Mouse (Mus musculus): Measurements from ENCODE around the gene Dhrs13. TPM values are rescaled to one million over a fixed set of nuclear protein-coding genes. Genes with fewer than 3 reads are reported as not detected.

Gene Dhrs13
- polyA plus RNA-seq (2015; fragmentation: Nextera tagmentation; extraction: Ambion mirVana), result 10.7 and 14.0 TPM in 2 replicates

DNA sequence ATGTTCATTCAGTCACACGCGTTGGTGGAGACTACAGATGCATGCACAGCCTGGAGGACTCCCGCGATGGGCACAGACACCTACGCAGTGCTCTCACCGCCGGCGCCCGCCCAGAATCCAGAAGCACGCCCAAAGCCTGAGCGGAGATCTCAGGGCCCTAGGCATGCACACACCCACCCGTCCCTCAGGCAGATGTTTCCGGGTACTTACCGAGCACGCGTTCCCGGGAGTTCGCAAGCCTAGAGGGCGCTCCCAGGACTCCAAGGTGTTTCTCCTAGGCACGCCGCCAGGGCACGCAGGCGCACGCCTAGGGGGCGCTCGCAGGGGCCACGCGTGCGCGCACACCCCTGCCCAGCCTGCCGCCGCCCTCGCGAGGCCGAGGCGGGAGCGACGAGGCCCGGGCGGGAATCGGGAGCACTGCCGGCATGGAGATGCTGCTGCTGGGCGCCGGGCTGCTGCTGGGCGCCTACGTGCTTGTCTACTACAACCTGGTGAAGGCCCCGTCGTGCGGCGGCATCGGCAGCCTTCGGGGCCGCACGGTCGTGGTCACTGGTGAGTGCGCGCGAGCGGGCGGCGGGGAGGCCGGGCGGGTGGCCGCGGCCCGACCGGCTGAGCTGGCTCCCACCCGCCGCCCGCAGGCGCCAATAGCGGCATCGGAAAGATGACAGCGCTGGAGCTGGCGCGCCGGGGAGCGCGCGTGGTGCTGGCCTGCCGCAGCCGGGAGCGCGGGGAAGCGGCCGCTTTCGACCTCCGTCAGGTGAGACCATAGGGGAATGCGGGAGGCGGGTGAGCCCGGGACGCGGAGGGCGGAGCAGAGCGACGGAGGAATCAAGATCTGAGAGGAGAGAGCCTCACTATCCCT is at the start of gene Dhrs13:
TSS of gene Dhrs13 (plus strand) at position 334 of the 862 bp plus-strand sequence.
- Histone ChIP-seq H3K27me3 (no peaks in the 10 kb centered on the region), H3K36me3 (peaks cover 27% of the 10 kb centered on the region), H3K4me1 (replicated peaks) (peaks cover 24% of the 10 kb centered on the region), H3K4me2 (peak within 1 kb of the TSS; percentile 98), H3K9ac (peak within 1 kb of the TSS; percentile 82), H3K4me3 (peak within 1 kb of the TSS; percentile 72), H3K9me3 (replicated peaks) (no peaks in the 10 kb centered on the region), H3K27ac (peak within 1 kb of the TSS; percentile 89)
- peak; percentile 90 for ATAC-seq (replicated peaks; ENCODE audit: insufficient number of reproducible peaks, insufficient read depth, low FRiP score, low read depth)
- WGBS, result under 1% methylated on average over 95 of the region's 96 CpGs

- H3K27me3 ChIP-seq, result peaks cover 16% of the 10 kb centered on the region
- 0 out of 2 replicates have a peak, but pooled peaks cover 10% of the 10 kb centered on the region for H3K36me3 ChIP-seq
- peak within 1 kb of the TSS; percentile 100 for H3K4me3 ChIP-seq
- peak within 1 kb of the TSS; percentile 99 for H3K27ac ChIP-seq
- peak within 1 kb of the TSS; percentile 99 for H3K9ac ChIP-seq
- WGBS, result 0% methylated on average over 57 of the region's 62 CpGs
- ATAC-seq (replicated peaks; ENCODE audit: insufficient number of reproducible peaks, insufficient read depth, low FRiP score, low read depth), result peak; percentile 94
- no peaks in the 10 kb centered on the region for H3K9me3 ChIP-seq (replicated peaks)
- peaks cover 15% of the 10 kb centered on the region for H3K4me1 ChIP-seq (replicated peaks)
- peak within 1 kb of the TSS; percentile 90 for H3K4me2 ChIP-seq
Observed at GRCm38 (mm10) chr11:77982441-77982905, 49.6 kb upstream of the Dhrs13 start, which contains the start of gene Phf12. Phf12 (plus strand) TSS chr11:77982754.

DNA sequence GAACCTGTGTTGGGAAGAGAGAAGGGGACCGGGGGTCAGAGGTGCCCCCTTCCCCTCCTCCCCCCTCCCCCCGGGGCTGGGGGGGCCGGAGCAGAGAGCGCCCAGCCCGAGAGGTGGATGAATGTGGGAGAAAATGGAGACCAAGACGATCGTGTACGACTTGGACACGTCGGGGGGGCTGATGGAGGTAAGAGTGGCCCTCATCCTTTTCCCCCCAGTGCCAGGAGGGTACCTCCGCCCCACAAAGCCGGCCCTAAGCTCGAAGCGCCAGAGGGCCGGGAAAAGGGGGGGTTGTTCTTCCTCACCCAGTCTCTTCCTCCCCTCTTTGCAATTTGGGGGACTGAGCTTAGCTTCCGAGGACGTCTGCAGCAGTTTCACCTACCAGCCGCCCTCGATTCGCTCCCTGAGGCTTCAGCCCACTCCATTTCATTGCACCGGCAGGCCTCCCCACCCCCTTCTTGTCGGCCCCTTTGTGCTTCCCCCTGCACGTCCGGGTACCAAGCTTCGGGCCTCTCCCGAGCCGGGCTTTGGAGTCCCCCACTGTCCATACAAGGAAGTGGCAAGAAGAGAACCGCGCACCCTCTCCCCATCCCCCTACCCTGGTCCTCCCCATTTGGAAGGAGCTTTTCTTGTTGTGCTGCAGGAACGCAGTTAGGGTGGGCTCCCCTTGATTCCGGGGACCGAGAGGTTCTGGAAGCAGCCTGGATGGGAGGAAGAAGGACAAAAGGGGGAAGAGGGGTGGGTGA is 48.7 kb upstream of the Dhrs13 start:
- WGBS, result 0% methylated on average over 29 of the region's 32 CpGs
- no peaks in the 10 kb centered on the region for H3K9me3 ChIP-seq (replicated peaks)
- peak overlapping the region; percentile 90 for H3K4me2 ChIP-seq
- peaks cover 15% of the 10 kb centered on the region for H3K4me1 ChIP-seq (replicated peaks)
- H3K9ac ChIP-seq, result peak overlapping the region; percentile 99
- peak overlapping the region; percentile 100 for H3K4me3 ChIP-seq
- H3K27ac ChIP-seq, result peak overlapping the region; percentile 99
- H3K36me3 ChIP-seq, result 0 out of 2 replicates have a peak, but pooled peaks cover 10% of the 10 kb centered on the region
- no peak for ATAC-seq (replicated peaks; ENCODE audit: insufficient number of reproducible peaks, insufficient read depth, low FRiP score, low read depth)
- H3K27me3 ChIP-seq, result peaks cover 7% of the 10 kb centered on the region; the same call in 1 of the 2 replicates

GRCm38 (mm10) chr11:77983937-77984835 is 47.9 kb upstream of the Dhrs13 start:
- Histone ChIP-seq H3K9ac (peak overlapping the region; percentile 99), H3K4me3 (peak overlapping the region; percentile 100), H3K27me3 (0 out of 2 replicates have a peak, but pooled peaks cover under 1% of the 10 kb centered on the region), H3K4me1 (replicated peaks) (peaks cover 20% of the 10 kb centered on the region), H3K27ac (peak overlapping the region; percentile 99), H3K4me2 (peak overlapping the region; percentile 90), H3K36me3 (peaks cover 17% of the 10 kb centered on the region), H3K9me3 (replicated peaks) (no peaks in the 10 kb centered on the region)
- WGBS, result under 1% methylated on average over 58 of the region's 63 CpGs
- ATAC-seq (replicated peaks; ENCODE audit: insufficient number of reproducible peaks, insufficient read depth, low FRiP score, low read depth), result no peak

DNA sequence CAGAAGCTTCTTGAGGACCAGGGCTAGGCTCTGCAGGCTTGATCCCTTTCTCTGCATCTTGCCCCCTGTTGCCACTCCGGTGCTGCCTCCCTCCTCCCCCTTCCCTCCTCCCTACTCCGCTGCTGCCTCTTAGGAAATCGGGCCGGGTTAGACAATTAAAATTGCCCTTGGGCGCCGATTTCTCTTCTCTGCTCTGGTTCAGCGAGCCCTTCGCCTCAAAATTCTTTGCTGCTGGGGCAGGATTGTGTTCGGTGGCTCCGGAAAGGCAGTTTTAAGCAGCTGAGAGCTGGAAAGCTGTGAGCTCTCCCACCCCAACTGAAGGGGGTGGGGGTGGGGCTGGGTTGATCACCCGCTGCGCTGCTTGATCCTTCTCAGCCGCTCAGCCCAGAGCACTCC is 47.2 kb upstream of the Dhrs13 start:
- no peak for ATAC-seq (replicated peaks; ENCODE audit: insufficient number of reproducible peaks, insufficient read depth, low FRiP score, low read depth)
- Histone ChIP-seq H3K4me1 (replicated peaks) (peaks cover 23% of the 10 kb centered on the region), H3K4me3 (peak overlapping the region; percentile 100), H3K27ac (peak overlapping the region; percentile 99), H3K36me3 (peaks cover 22% of the 10 kb centered on the region), H3K9me3 (replicated peaks) (no peaks in the 10 kb centered on the region), H3K4me2 (peak overlapping the region; percentile 90), H3K9ac (peak overlapping the region; percentile 99), H3K27me3 (no peaks in the 10 kb centered on the region)
- under 1% methylated on average over 13 of the region's 13 CpGs for WGBS

GRCm38 (mm10) chr11:77985541-77986065 is 46.5 kb upstream of the Dhrs13 start:
- Histone ChIP-seq H3K4me2 (peak overlapping the region; percentile 90), H3K4me3 (peak overlapping the region; percentile 100), H3K36me3 (peaks cover 25% of the 10 kb centered on the region), H3K27me3 (no peaks in the 10 kb centered on the region), H3K4me1 (replicated peaks) (peaks cover 23% of the 10 kb centered on the region), H3K27ac (no peak overlapping the region), H3K9me3 (replicated peaks) (no peaks in the 10 kb centered on the region), H3K9ac (peak overlapping the region; percentile 99; the same call in 1 of the 2 replicates)
- WGBS, result 68% methylated on average over 3 of the region's 3 CpGs
- no peak for ATAC-seq (replicated peaks; ENCODE audit: insufficient number of reproducible peaks, insufficient read depth, low FRiP score, low read depth)

DNA sequence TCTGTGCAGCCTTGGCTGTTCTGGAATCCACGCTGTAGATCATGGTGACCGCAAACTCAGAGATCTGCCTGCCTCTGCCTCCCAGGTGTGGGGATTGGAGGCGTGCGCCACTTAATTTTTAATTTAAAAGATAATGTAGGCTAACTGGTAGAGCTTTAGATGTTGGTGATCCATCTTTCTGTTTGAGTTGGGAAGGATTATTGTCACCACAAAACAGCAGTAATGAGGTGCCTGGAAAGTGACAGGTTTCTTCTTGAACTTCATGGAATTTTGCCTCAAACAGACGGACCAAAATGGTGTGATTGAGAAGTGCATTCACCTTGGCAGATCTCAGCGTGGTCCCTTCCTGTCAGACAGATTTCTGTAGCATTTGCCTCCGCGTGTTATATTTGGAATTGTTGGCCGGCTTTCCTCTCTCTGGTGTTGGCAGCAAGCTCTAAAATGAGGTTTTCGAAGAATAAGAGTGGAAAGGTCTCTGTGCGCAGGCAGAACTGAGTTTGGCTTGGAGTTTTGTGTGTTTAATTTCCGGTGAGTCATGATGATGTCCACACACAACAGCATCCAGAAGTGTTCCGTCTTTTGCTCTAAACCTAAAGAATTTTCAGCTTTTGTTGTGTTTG is 42.9 kb upstream of the Dhrs13 start:
- Histone ChIP-seq H3K4me2 (no peak overlapping the region), H3K4me3 (no peak overlapping the region), H3K27me3 (no peaks in the 10 kb centered on the region), H3K9ac (no peak overlapping the region), H3K27ac (peak overlapping the region; percentile 9; the same call in 1 of the 2 replicates), H3K4me1 (replicated peaks) (peaks cover 20% of the 10 kb centered on the region), H3K9me3 (replicated peaks) (no peaks in the 10 kb centered on the region), H3K36me3 (peaks cover 30% of the 10 kb centered on the region)
- WGBS, result 82% methylated on average over 13 of the region's 13 CpGs
- ATAC-seq (replicated peaks; ENCODE audit: insufficient number of reproducible peaks, insufficient read depth, low FRiP score, low read depth), result no peak

GRCm38 (mm10) chr11:77995556-77995955 is 36.5 kb upstream of the Dhrs13 start:
- Histone ChIP-seq H3K4me3 (no peak overlapping the region), H3K36me3 (peaks cover 17% of the 10 kb centered on the region), H3K27ac (no peak overlapping the region), H3K27me3 (no peaks in the 10 kb centered on the region), H3K4me2 (no peak overlapping the region), H3K4me1 (replicated peaks) (no peaks in the 10 kb centered on the region; the same call in 1 of the 2 replicates), H3K9me3 (replicated peaks) (no peaks in the 10 kb centered on the region), H3K9ac (no peak overlapping the region)
- ATAC-seq (replicated peaks; ENCODE audit: insufficient number of reproducible peaks, insufficient read depth, low FRiP score, low read depth), result no peak
- 47% methylated on average over 1 of the region's 1 CpGs for WGBS

- 57% methylated on average over 5 of the region's 5 CpGs for WGBS
- Histone ChIP-seq H3K4me2 (peak overlapping the region; percentile 38), H3K9me3 (replicated peaks) (no peaks in the 10 kb centered on the region), H3K27me3 (no peaks in the 10 kb centered on the region), H3K4me3 (no peak overlapping the region), H3K27ac (peak overlapping the region; percentile 91), H3K4me1 (replicated peaks) (peaks cover 22% of the 10 kb centered on the region), H3K9ac (no peak overlapping the region), H3K36me3 (peaks cover 43% of the 10 kb centered on the region)
- ATAC-seq (replicated peaks; ENCODE audit: insufficient number of reproducible peaks, insufficient read depth, low FRiP score, low read depth), result peak; percentile 86
Observed at GRCm38 (mm10) chr11:78006446-78006845, 25.6 kb upstream of the Dhrs13 start.

- Histone ChIP-seq H3K4me2 (no peak overlapping the region), H3K9me3 (replicated peaks) (no peaks in the 10 kb centered on the region), H3K4me3 (no peak overlapping the region), H3K4me1 (replicated peaks) (no peaks in the 10 kb centered on the region), H3K36me3 (peaks cover 85% of the 10 kb centered on the region), H3K27me3 (no peaks in the 10 kb centered on the region), H3K9ac (no peak overlapping the region), H3K27ac (no peak overlapping the region)
- no peak for ATAC-seq (replicated peaks; ENCODE audit: insufficient number of reproducible peaks, insufficient read depth, low FRiP score, low read depth)
- WGBS, result 17% methylated on average over 4 of the region's 4 CpGs
Observed at GRCm38 (mm10) chr11:78019676-78020075, 12.4 kb upstream of the Dhrs13 start.
